Mouse (Mus musculus) embryo, embryonic 11 days (tissue): ENCODE results near the gene Fem1a.
"Not testable (repeated sequence)": the region's sequence is repeated elsewhere in the genome, so short reads cannot be mapped to it uniquely, and the experiment has no call there.

Experiments used
- DNase-seq: peaks from one replicate; pipeline ENCODE4 v3.0.0-alpha.2; 2015

The Fem1a gene

GRCm38 (mm10) chr17:56257181-56257894 is 728 bp downstream of the Fem1a start:
- no peak for DNase-seq

- DNase-seq: not testable (repeated sequence)
These were observed 1.7 kb downstream of the Fem1a start for GRCm38 (mm10) chr17:56258269-56258668.

GRCm38 (mm10) chr17:56258812-56259211 is 2.2 kb downstream of the Fem1a start:
- not testable (repeated sequence) for DNase-seq

- no peak for DNase-seq
These were observed 2.9 kb downstream of the Fem1a start for GRCm38 (mm10) chr17:56259301-56260037.

- no peak for DNase-seq
These were observed 4.6 kb downstream of the Fem1a start for GRCm38 (mm10) chr17:56261166-56261565.

- no peak for DNase-seq
These were observed 6.1 kb downstream of the Fem1a start for GRCm38 (mm10) chr17:56262645-56263094.

- DNase-seq: peak; percentile 82
These were observed 7.4 kb downstream of the Fem1a start for GRCm38 (mm10) chr17:56264020-56264419.

GRCm38 (mm10) chr17:56265011-56265410 is 8.4 kb downstream of the Fem1a start:
- no peak for DNase-seq

- no peak for DNase-seq
These were observed 9.3 kb downstream of the Fem1a start for GRCm38 (mm10) chr17:56265869-56266268.

GRCm38 (mm10) chr17:56266271-56266670 is 9.7 kb downstream of the Fem1a start:
- no peak for DNase-seq

- peak; percentile 89 for DNase-seq
These were observed 12.6 kb downstream of the Fem1a start for GRCm38 (mm10) chr17:56269153-56269630.

GRCm38 (mm10) chr17:56269741-56270140 is 13.1 kb downstream of the Fem1a start:
- DNase-seq: no peak

GRCm38 (mm10) chr17:56271609-56272253 is 15.1 kb downstream of the Fem1a start:
- DNase-seq: no peak

- no peak for DNase-seq
These were observed 16.0 kb downstream of the Fem1a start for GRCm38 (mm10) chr17:56272644-56273043.

GRCm38 (mm10) chr17:56273482-56273881 is 16.9 kb downstream of the Fem1a start:
- no peak for DNase-seq

- DNase-seq: no peak
These were observed 17.4 kb downstream of the Fem1a start for GRCm38 (mm10) chr17:56273986-56274385.

- no peak for DNase-seq
These were observed 19.4 kb downstream of the Fem1a start for GRCm38 (mm10) chr17:56275842-56276480.

- DNase-seq: peak; percentile 94
These were observed 20.3 kb downstream of the Fem1a start, which contains the start of gene Ticam1 for GRCm38 (mm10) chr17:56276643-56277566. TSS of gene Ticam1 (minus strand) at chr17:56276786.

GRCm38 (mm10) chr17:56277567-56277893 is 20.9 kb downstream of the Fem1a start:
- peak; percentile 45 for DNase-seq

GRCm38 (mm10) chr17:56278340-56278739 is 21.7 kb downstream of the Fem1a start:
- DNase-seq: no peak

- DNase-seq: no peak
These were observed 23.0 kb downstream of the Fem1a start for GRCm38 (mm10) chr17:56279481-56280155.
